Mouse (Mus musculus) heart, embryonic 12.5 days (tissue): ENCODE data around the gene Apol7a. TPM values are rescaled to one million over a fixed set of nuclear protein-coding genes. Genes with fewer than 3 reads are reported as not detected.
"Not testable (repeated sequence)": the region's sequence is repeated elsewhere in the genome, so short reads cannot be mapped to it uniquely, and the experiment has no call there.

Source experiments
- ATAC-seq: fragments of 200-750 bp; cut with Nextera tagmentation; 2 replicates; pipeline ENCODE4 v1.8.0; 2017; ENCODE audit warnings: moderate TSS enrichment, moderate library complexity; ENCODE audit not compliant: insufficient number of reproducible peaks, low FRiP score
- H3K27ac ChIP-seq: fragments of 300-500 bp; sonication (generic); 2 replicates; pipeline ENCODE4 v1.5.1; 2016; ENCODE audit warnings: mild to moderate bottlenecking, moderate library complexity; ENCODE audit not compliant: poor library complexity, severe bottlenecking
- H3K27me3 ChIP-seq: fragments of 300-500 bp; sonication (generic); replicated peaks from 2 replicates; pipeline ENCODE4 v1.6.1; 2016; ENCODE audit warnings: mild to moderate bottlenecking, moderate library complexity
- H3K36me3 ChIP-seq: fragments of 300-500 bp; sonication (generic); 2 replicates; pipeline ENCODE4 v1.6.1; 2016; ENCODE audit warnings: mild to moderate bottlenecking, moderate library complexity
- H3K4me1 ChIP-seq: fragments of 300-500 bp; sonication (generic); replicated peaks from 2 replicates; pipeline ENCODE4 v1.6.1; 2016; ENCODE audit warnings: mild to moderate bottlenecking
- H3K4me2 ChIP-seq: fragments of 300-500 bp; sonication (generic); 2 replicates; pipeline ENCODE4 v1.6.1; 2016; ENCODE audit warnings: mild to moderate bottlenecking, moderate library complexity
- H3K4me3 ChIP-seq: fragments of 300-500 bp; sonication (generic); 2 replicates; pipeline ENCODE4 v1.5.1; 2016; ENCODE audit warnings: mild to moderate bottlenecking
- H3K9ac ChIP-seq: fragments of 300-500 bp; sonication (generic); 2 replicates; pipeline ENCODE4 v1.6.1; 2016; ENCODE audit warnings: mild to moderate bottlenecking, moderate library complexity
- H3K9me3 ChIP-seq: fragments of 300-500 bp; sonication (generic); replicated peaks from 2 replicates; pipeline ENCODE4 v1.6.1; 2016; ENCODE audit warnings: mild to moderate bottlenecking, moderate library complexity
- WGBS: fragments of 180-500 bp; shearing (Covaris S2); methylation state at CpG from one replicate; pipeline ENCODE4 v1.1.7; 2016; 5-methylcytosine and 5-hydroxymethylcytosine counted together
- polyA plus RNA-seq: library from polyadenylated mRNA; unstranded; fragments of >200 nt; fragmentation: Nextera tagmentation; extraction: Ambion mirVana; gene quantifications from 2 replicates; pipeline ENCODE4 v1.2.1, GENCODE M21; 2016

The Apol7a gene
- polyA plus RNA-seq, 1 experiment from 2014 or later: 0.19 TPM

DNA sequence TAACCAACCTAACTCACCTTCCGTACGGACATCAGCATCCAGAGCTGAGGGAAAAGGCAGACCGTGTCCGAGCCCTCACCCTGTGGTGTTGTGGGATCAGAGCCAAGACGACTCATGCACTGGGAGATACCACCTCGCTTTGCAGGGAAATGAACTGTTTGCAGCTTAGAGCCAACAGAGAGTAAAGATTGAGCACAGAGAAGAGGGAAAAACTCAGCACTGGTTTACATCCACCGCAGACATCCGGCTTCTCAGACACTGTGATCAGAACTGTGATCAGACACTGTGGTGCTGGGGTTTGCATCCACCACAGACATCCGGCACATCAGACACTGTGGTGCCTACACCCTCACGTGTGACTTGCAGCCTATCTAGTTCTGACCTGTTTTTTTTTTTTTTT, 7.5 kb upstream of the Apol7a start:
- peaks cover 28% of the 10 kb centered on the region for H3K27me3 ChIP-seq
- not testable (repeated sequence) for H3K9ac ChIP-seq, H3K36me3 ChIP-seq, H3K4me3 ChIP-seq, H3K4me1 ChIP-seq, H3K27ac ChIP-seq, H3K9me3 ChIP-seq, H3K4me2 ChIP-seq
- ATAC-seq: 0 out of 2 replicates have a peak, but pooled peaks have one; percentile 52
- 41% methylated on average over 10 of the region's 10 CpGs for WGBS

DNA sequence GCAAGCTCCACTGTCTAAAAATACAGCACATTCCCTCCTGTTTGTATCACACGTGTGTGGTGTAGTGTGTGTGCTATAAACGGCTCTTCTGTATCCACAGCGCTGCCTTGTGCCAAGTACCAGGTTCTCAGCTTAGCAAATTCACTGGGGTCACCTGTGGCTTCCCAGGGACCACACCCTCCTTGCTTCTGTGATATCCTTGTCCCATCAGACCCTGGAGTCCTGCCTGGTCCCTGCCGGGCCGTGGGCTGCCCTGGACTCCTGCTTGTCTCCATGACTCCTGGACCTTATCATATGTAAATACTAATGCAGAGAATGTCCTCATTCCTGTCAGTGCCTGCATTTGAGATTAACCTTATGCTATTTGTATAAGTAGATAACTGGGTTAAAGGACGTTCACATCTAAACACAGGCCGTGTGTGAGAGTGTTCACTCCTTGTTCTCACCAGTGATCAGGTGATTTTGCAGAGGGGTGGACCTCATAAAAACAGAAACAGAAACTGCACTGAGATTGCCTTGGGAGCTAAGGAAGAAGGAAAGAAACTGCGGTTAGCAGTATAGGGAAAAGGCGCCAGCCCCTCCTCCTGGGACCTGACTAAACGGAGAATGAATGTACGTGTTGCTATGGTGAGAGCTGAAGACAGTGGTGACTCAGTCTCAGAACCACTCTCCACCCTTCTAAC, 1.3 kb downstream of the Apol7a start:
- not testable (repeated sequence) for H3K4me2 ChIP-seq, H3K9ac ChIP-seq, H3K36me3 ChIP-seq, H3K27ac ChIP-seq, H3K9me3 ChIP-seq, H3K4me3 ChIP-seq
- H3K4me1 ChIP-seq: peaks cover 15% of the 10 kb centered on the region
- peaks cover 20% of the 10 kb centered on the region for H3K27me3 ChIP-seq
- peak; percentile 83 for ATAC-seq
- 34% methylated on average over 11 of the region's 11 CpGs for WGBS

GRCm38 (mm10) chr15:77393832-77394231, 5.1 kb downstream of the Apol7a start:
- H3K9ac ChIP-seq, H3K4me3 ChIP-seq, H3K27ac ChIP-seq, ATAC-seq, H3K4me2 ChIP-seq, H3K36me3 ChIP-seq, H3K9me3 ChIP-seq: not testable (repeated sequence)
- peaks cover 15% of the 10 kb centered on the region for H3K4me1 ChIP-seq
- WGBS: 52% methylated on average over 3 of the region's 3 CpGs
- H3K27me3 ChIP-seq: peaks cover 33% of the 10 kb centered on the region

- ATAC-seq: no peak
- Histone ChIP-seq H3K36me3 (no peaks in the 10 kb centered on the region), H3K27me3 (peaks cover 33% of the 10 kb centered on the region), H3K9ac (no peak overlapping the region), H3K4me1 (no peaks in the 10 kb centered on the region), H3K9me3 (no peaks in the 10 kb centered on the region), H3K27ac (no peak overlapping the region), H3K4me3 (no peak overlapping the region), H3K4me2 (no peak overlapping the region)
- WGBS: 90% methylated on average over 2 of the region's 2 CpGs
These were observed 11.4 kb downstream of the Apol7a start for GRCm38 (mm10) chr15:77387462-77387861.

- Histone ChIP-seq H3K4me1 (no peaks in the 10 kb centered on the region), H3K4me3 (no peak overlapping the region), H3K9me3 (no peaks in the 10 kb centered on the region), H3K9ac (no peak overlapping the region), H3K36me3 (no peaks in the 10 kb centered on the region), H3K27me3 (peaks cover 17% of the 10 kb centered on the region), H3K27ac (no peak overlapping the region), H3K4me2 (no peak overlapping the region)
- WGBS: 82% methylated on average over 7 of the region's 7 CpGs
- ATAC-seq: no peak
These were observed 14.4 kb downstream of the Apol7a start for GRCm38 (mm10) chr15:77384340-77385030.

DNA sequence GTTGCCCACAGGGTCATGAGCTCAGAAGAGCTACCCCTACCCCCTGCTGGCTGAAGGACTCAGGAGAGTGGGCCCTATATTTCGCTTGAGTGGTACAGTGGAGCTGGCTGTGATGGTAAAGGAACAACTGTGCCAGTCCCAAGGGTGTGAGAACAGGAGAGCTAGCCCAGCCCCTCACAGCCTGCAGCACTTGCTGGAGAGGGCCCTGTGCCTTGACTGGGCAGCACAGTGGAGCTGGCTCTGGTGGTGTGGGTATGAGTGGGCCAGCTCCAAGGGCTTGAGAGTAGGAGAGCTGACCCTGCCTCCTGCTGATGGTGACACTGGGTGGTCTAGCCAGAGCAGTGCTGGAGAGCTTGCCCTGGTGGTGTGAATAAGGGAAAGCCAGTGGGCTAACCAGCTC, 16.0 kb downstream of the Apol7a start:
- WGBS: 70% methylated on average over 1 of the region's 1 CpGs
- Histone ChIP-seq H3K4me1 (no peaks in the 10 kb centered on the region), H3K27me3 (peaks cover 11% of the 10 kb centered on the region), H3K4me3 (no peak overlapping the region), H3K36me3 (no peaks in the 10 kb centered on the region), H3K27ac (no peak overlapping the region), H3K4me2 (no peak overlapping the region), H3K9ac (no peak overlapping the region), H3K9me3 (no peaks in the 10 kb centered on the region)
- ATAC-seq: peak; percentile 15; the same call in 1 of the 2 replicates

DNA sequence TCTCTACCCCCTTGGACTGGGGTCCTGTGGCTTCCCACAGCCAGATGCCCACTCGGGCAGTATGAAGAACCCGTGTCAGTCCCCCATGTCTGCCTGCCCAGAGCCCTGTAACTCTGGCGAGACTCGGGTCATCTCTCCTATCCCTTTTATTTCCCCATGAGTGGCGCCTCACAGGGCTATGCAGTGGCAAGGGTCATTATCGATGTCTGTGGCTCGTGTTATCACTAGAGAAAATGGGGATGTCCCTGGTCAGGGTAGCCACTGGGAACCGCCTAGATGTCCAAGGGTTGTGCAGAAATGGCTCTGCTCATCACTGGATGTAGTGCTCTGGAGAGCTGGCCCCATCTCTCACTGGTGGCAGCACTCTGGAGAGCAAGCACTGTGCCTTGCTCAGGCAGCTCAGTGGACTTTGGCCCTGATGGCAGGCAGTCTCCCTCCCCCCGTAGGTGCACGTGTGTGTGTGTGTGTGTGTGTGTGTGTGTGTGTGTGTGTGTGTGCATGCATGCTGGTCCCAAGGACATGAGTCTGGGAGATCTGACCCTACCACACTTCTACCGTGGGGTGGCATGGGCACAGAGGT, 16.5 kb downstream of the Apol7a start:
- 0 out of 2 replicates have a peak, but pooled peaks have one; percentile 15 for ATAC-seq
- Histone ChIP-seq H3K4me2 (no peak overlapping the region), H3K4me1 (no peaks in the 10 kb centered on the region), H3K27me3 (peaks cover 7% of the 10 kb centered on the region), H3K27ac (no peak overlapping the region), H3K4me3 (no peak overlapping the region), H3K9me3 (no peaks in the 10 kb centered on the region), H3K9ac (no peak overlapping the region), H3K36me3 (no peaks in the 10 kb centered on the region)
- 85% methylated on average over 11 of the region's 11 CpGs for WGBS

- Histone ChIP-seq H3K9me3 (no peaks in the 10 kb centered on the region), H3K4me1 (no peaks in the 10 kb centered on the region), H3K4me2 (no peak overlapping the region), H3K9ac (no peak overlapping the region), H3K36me3 (no peaks in the 10 kb centered on the region), H3K4me3 (no peak overlapping the region), H3K27me3 (peaks cover 3% of the 10 kb centered on the region; the same call in 1 of the 2 replicates), H3K27ac (no peak overlapping the region)
- ATAC-seq: no peak
- WGBS: 74% methylated on average over 6 of the region's 6 CpGs
These were observed 17.4 kb downstream of the Apol7a start for GRCm38 (mm10) chr15:77381481-77381880.

GRCm38 (mm10) chr15:77379921-77380320, 19.0 kb downstream of the Apol7a start:
- Histone ChIP-seq H3K27ac (no peak overlapping the region), H3K9ac (no peak overlapping the region), H3K4me3 (no peak overlapping the region), H3K27me3 (peaks cover 8% of the 10 kb centered on the region; the same call in 1 of the 2 replicates), H3K36me3 (no peaks in the 10 kb centered on the region), H3K4me2 (no peak overlapping the region), H3K9me3 (no peaks in the 10 kb centered on the region), H3K4me1 (no peaks in the 10 kb centered on the region)
- no peak for ATAC-seq
- 26% methylated on average over 4 of the region's 4 CpGs for WGBS

DNA sequence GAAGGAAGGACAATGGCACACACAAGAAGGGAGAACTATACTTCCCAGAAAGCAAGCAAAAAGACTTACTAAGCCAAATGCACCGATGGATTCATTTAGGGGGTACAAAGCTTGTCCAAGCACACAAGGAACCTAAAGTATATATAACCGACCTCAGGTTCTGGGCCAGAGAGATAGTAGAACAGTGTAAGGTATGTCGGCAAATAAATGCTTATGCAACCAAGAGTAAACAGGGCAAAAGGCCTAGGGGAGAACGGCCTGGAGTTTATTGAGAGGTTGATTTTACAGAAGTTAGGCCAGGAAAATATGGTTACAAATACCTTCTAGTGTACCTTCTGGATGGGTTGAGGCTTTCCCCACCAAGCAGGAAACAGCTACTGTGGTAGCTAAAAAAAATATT, 21.5 kb downstream of the Apol7a start:
- H3K4me2 ChIP-seq: no peak overlapping the region
- H3K4me3 ChIP-seq: no peak overlapping the region
- H3K9ac ChIP-seq: no peak overlapping the region
- no peak overlapping the region for H3K27ac ChIP-seq
- H3K27me3 ChIP-seq: peaks cover 7% of the 10 kb centered on the region; the same call in 1 of the 2 replicates
- H3K4me1 ChIP-seq: no peaks in the 10 kb centered on the region
- no peak for ATAC-seq
- no peaks in the 10 kb centered on the region for H3K36me3 ChIP-seq
- no peaks in the 10 kb centered on the region for H3K9me3 ChIP-seq
- WGBS: 76% methylated on average over 4 of the region's 4 CpGs

DNA sequence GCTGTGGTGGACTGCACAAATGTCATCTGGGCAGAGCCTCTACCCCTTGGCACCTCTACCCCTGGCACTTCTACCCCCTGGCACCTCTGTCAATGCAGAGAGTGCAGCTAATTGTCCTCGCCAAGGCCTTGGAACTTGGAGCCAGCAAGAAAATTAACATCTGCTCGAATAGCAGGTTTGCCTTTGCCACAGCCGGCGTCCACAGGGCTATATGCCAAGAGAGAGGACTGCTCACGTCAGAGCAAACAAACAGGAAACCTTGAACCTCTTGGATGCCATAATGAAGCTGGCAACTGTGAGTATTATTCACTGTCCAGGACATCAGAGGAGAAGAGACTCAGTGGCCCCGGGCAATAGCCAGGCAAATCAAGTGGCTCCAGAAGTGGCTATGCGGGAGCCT, 22.0 kb downstream of the Apol7a start:
- Histone ChIP-seq H3K27me3 (0 out of 2 replicates have a peak, but pooled peaks cover 7% of the 10 kb centered on the region), H3K9ac (no peak overlapping the region), H3K4me1 (no peaks in the 10 kb centered on the region), H3K4me3 (no peak overlapping the region), H3K36me3 (no peaks in the 10 kb centered on the region), H3K4me2 (no peak overlapping the region), H3K27ac (no peak overlapping the region), H3K9me3 (no peaks in the 10 kb centered on the region)
- 77% methylated on average over 7 of the region's 7 CpGs for WGBS
- no peak for ATAC-seq
